In genomic region chr15:80286851-80287415, GRCm38 (mm10) we compare ENCODE assay signal across 8 mouse cellular contexts. TPM values are rescaled to one million over a fixed set of nuclear protein-coding genes. Genes with fewer than 3 reads are reported as not detected.
A peak's percentile ranks its signal among the peaks of the same experiment; 100 is the strongest.
DNase-seq lines count a peak whose midpoint lies in the region; ATAC-seq lines count a peak whose summit lies in the region.

Cacna1i (plus strand) TSS chr15:80287238.

- peak within 1 kb of the TSS; percentile 43; the same call in 1 of the 2 replicates for H3K9ac ChIP-seq in heart, embryonic 12.5 days
- no peak within 1 kb of the TSS for H3K9ac ChIP-seq in intestine, embryonic 16.5 days (ENCODE audit: low read depth, low read length)
- H3K9ac ChIP-seq in midbrain, embryonic 12.5 days (replicated peaks) = peak within 1 kb of the TSS; percentile 58

- peak within 1 kb of the TSS; percentile 97 for H3K4me2 ChIP-seq in heart, embryonic 12.5 days
- peak within 1 kb of the TSS; percentile 95 for H3K4me2 ChIP-seq in intestine, embryonic 16.5 days (ENCODE audit: low read depth, low read length)
- H3K4me2 ChIP-seq in midbrain, embryonic 12.5 days (replicated peaks) = peak within 1 kb of the TSS; percentile 88

- 2% methylated on average over 49 of the region's 50 CpGs for WGBS in heart, embryonic 12.5 days
- 2% methylated on average over 50 of the region's 50 CpGs for WGBS in embryonic facial prominence, embryonic 10.5 days
- 1% methylated on average over 45 of the region's 50 CpGs for WGBS in intestine, embryonic 16.5 days
- WGBS in midbrain, embryonic 12.5 days = under 1% methylated on average over 50 of the region's 50 CpGs

- H3K9me3 ChIP-seq in heart, embryonic 12.5 days (replicated peaks) = no peaks in the 10 kb centered on the region
- H3K9me3 ChIP-seq in embryonic facial prominence, embryonic 10.5 days = no peaks in the 10 kb centered on the region
- no peaks in the 10 kb centered on the region for H3K9me3 ChIP-seq in intestine, embryonic 16.5 days (ENCODE audit: control insufficient read depth, low read length)
- no peaks in the 10 kb centered on the region for H3K9me3 ChIP-seq in midbrain, embryonic 12.5 days

- DNase-seq in heart, postnatal 14 days = no peak
- peak; percentile 72 for DNase-seq in MN1 (ENCODE audit: low spot score)
- peak; percentile 53 for DNase-seq in embryonic facial prominence, embryonic 10.5 days (ENCODE audit: low spot score)
- DNase-seq in testis, postnatal 10 days (ENCODE audit: low spot score) = peak; percentile 53

- intact Hi-C loops in heart, postnatal 14 days (cut with DNase I) = loop anchor here (5.0 to 10.0 kb wide), 2 partner anchors 198 to 405 kb away; no protein-coding TSS in a partner anchor

- H3K4me1 ChIP-seq in heart, embryonic 12.5 days (replicated peaks) = peaks cover 7% of the 10 kb centered on the region
- peaks cover 24% of the 10 kb centered on the region for H3K4me1 ChIP-seq in embryonic facial prominence, embryonic 10.5 days
- H3K4me1 ChIP-seq in intestine, embryonic 16.5 days (ENCODE audit: control insufficient read depth, insufficient read depth, low read length) = peaks cover 8% of the 10 kb centered on the region
- H3K4me1 ChIP-seq in midbrain, embryonic 12.5 days = peaks cover 9% of the 10 kb centered on the region; the same call in 1 of the 2 replicates

- H3K4me3 ChIP-seq in heart, embryonic 12.5 days = peak within 1 kb of the TSS; percentile 58
- peak within 1 kb of the TSS; percentile 60 for H3K4me3 ChIP-seq in embryonic facial prominence, embryonic 10.5 days
- H3K4me3 ChIP-seq in intestine, embryonic 16.5 days (ENCODE audit: low read length) = peak within 1 kb of the TSS; percentile 50
- H3K4me3 ChIP-seq in midbrain, embryonic 12.5 days = peak within 1 kb of the TSS; percentile 53

- H3K27me3 ChIP-seq in heart, embryonic 12.5 days (replicated peaks) = peaks cover 100% of the 10 kb centered on the region
- peaks cover 100% of the 10 kb centered on the region for H3K27me3 ChIP-seq in embryonic facial prominence, embryonic 10.5 days (replicated peaks; ENCODE audit: low read depth, poor library complexity, severe bottlenecking)
- peaks cover 63% of the 10 kb centered on the region for H3K27me3 ChIP-seq in intestine, embryonic 16.5 days (replicated peaks; ENCODE audit: control insufficient read depth, insufficient read depth, low read length)
- H3K27me3 ChIP-seq in midbrain, embryonic 12.5 days = peaks cover 94% of the 10 kb centered on the region

- no peak within 1 kb of the TSS for H3K27ac ChIP-seq in heart, embryonic 12.5 days (ENCODE audit: poor library complexity, severe bottlenecking)
- H3K27ac ChIP-seq in embryonic facial prominence, embryonic 10.5 days (replicated peaks) = no peak within 1 kb of the TSS
- no peak within 1 kb of the TSS for H3K27ac ChIP-seq in intestine, embryonic 16.5 days (ENCODE audit: low read length)
- no peak within 1 kb of the TSS for H3K27ac ChIP-seq in midbrain, embryonic 12.5 days (replicated peaks)

- H3K36me3 ChIP-seq in heart, embryonic 12.5 days = no peaks in the 10 kb centered on the region
- H3K36me3 ChIP-seq in embryonic facial prominence, embryonic 10.5 days (replicated peaks) = no peaks in the 10 kb centered on the region
- H3K36me3 ChIP-seq in intestine, embryonic 16.5 days (ENCODE audit: control insufficient read depth, insufficient read depth, low read length) = no peaks in the 10 kb centered on the region
- no peaks in the 10 kb centered on the region for H3K36me3 ChIP-seq in midbrain, embryonic 12.5 days

- ATAC-seq in heart, embryonic 12.5 days (ENCODE audit: insufficient number of reproducible peaks, low FRiP score) = no peak
- no peak for ATAC-seq in intestine, embryonic 16.5 days
- no peak for ATAC-seq in midbrain, embryonic 12.5 days (ENCODE audit: low FRiP score, low read depth)
- ATAC-seq in inflammation-experienced regulatory T-cells, adult 6 months = no peak

RNA-seq across cellular contexts. Expression of gene Cacna1i, which starts in this region (rescaled TPM):
- not detected in 2 replicates for polyA plus RNA-seq in heart, embryonic 12.5 days (2016; fragmentation: Nextera tagmentation; extraction: Ambion mirVana)
- total RNA-seq in heart, postnatal 14 days (2021) = under 1 TPM in 1 of 2 experiments, not detected in 1; 0.10 TPM
- polyA plus RNA-seq in embryonic facial prominence, embryonic 10.5 days (2016; fragmentation: Nextera tagmentation; extraction: Ambion mirVana) = 0.02 and 0.03 TPM in 2 replicates
- 0.05 TPM in 1 of 2 replicates, not detected in the other for polyA plus RNA-seq in intestine, embryonic 16.5 days (2015; fragmentation: Nextera tagmentation; extraction: Ambion mirVana)
- 0.08 and 0.17 TPM in 2 replicates for polyA plus RNA-seq in midbrain, embryonic 12.5 days (2016; fragmentation: Nextera tagmentation; extraction: Ambion mirVana)
- polyA plus RNA-seq in inflammation-experienced regulatory T-cells, adult 6 months (2017; shearing (Covaris generic)) = under 1 TPM in 1 of 3 experiments, not detected in 2; 0.04 TPM

Comparison
In these comparisons a context has a peak if more than half of its experiments do, and no peak if none do; other contexts are left out.
1. Peak in DNase-seq and H3K4me3 ChIP-seq in embryonic facial prominence, embryonic 10.5 days; RNA of the gene not detected or under 1 TPM.
2. DNase-seq: peak in MN1 (single experiment) and testis, postnatal 10 days (single experiment); none in heart, postnatal 14 days (0 of 2).
3. Peak in every context shown above with its lines, with median percentiles within 50 percentile points of each other: H3K4me2 ChIP-seq and H3K4me3 ChIP-seq.